ENCODE assay signal across 18 mouse cellular contexts in the genomic region with DNA sequence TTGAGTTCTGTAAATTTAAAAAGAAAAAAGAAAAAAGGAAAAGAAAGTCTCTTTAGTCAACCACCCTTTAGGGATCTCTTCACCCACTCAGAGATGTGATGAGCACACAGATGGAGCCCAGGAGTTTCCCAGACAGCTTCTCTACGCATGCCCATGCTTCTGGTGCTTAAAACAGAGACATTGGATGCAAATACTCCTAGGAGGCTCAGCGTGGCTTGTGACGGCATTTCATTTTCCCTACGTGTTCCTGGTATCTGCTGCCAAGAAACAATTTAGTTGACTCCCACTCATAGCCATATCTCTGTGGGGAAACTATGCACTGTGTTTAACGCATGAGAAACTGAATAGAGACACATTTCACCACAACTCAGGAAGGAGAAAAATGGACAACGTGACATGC.
DNase-seq lines count a peak whose midpoint lies in the region; ATAC-seq and TF ChIP-seq lines count a peak whose summit lies in the region.
"Had no signal": no experiment of that assay in that cellular context is flagged by ENCODE, and none has a peak within 500 bp of the region (broad histone marks: within the 10 kb centered on the region; RNA-seq: fewer than 3 reads in every experiment).

No protein-coding gene starts in this region.

- no peak overlapping the region for H3K27ac ChIP-seq in forebrain, postnatal 0 days (ENCODE audit: low read depth, low read length)
- no peak overlapping the region for H3K27ac ChIP-seq in forebrain, embryonic 15.5 days (replicated peaks)
- H3K27ac ChIP-seq: embryonic facial prominence, embryonic 10.5 days; hindbrain, embryonic 14.5 days; macrophage; stomach, embryonic 15.5 days had no signal

- H3K36me3 ChIP-seq in forebrain, postnatal 0 days (ENCODE audit: insufficient read depth) = no peaks in the 10 kb centered on the region
- H3K36me3 ChIP-seq in forebrain, embryonic 15.5 days = no peaks in the 10 kb centered on the region
- H3K36me3 ChIP-seq: embryonic facial prominence, embryonic 10.5 days; stomach, embryonic 15.5 days had no signal

- H3K4me3 ChIP-seq in forebrain, postnatal 0 days (ENCODE audit: low read depth, low read length) = no peak overlapping the region
- H3K4me3 ChIP-seq in forebrain, embryonic 15.5 days = no peak overlapping the region
- H3K4me3 ChIP-seq: embryonic facial prominence, embryonic 10.5 days; stomach, embryonic 15.5 days had no signal

- no peak overlapping the region for H3K9ac ChIP-seq in forebrain, postnatal 0 days
- no peak overlapping the region for H3K9ac ChIP-seq in forebrain, embryonic 15.5 days (replicated peaks)
- H3K9ac ChIP-seq: hindbrain, embryonic 14.5 days; liver, postnatal 0 days; stomach, embryonic 15.5 days had no signal

- 0 out of 2 replicates have a peak, but pooled peaks have one; percentile 14 for ATAC-seq in forebrain, postnatal 0 days
- no peak for ATAC-seq in forebrain, embryonic 15.5 days (replicated peaks)
- no peak for ATAC-seq in erythroblast, adult 5-6 weeks (replicated peaks; ENCODE audit: low FRiP score, poor library complexity, severe bottlenecking)
- ATAC-seq: liver, postnatal 0 days had no signal

- TF ChIP-seq CTCF in forebrain, postnatal 0 days (IDR thresholded peaks at IDR 0.05; ENCODE audit: low read depth) = no peak

- no peaks in the 10 kb centered on the region for H3K4me1 ChIP-seq in forebrain, postnatal 0 days (ENCODE audit: insufficient read depth)
- no peaks in the 10 kb centered on the region for H3K4me1 ChIP-seq in forebrain, embryonic 15.5 days
- H3K4me1 ChIP-seq: stomach, embryonic 15.5 days had no signal

- no peak for DNase-seq in forebrain, postnatal 0 days
- peak; percentile 68 to 85 for DNase-seq in frontal cortex, postnatal 36 days (ENCODE audit: low spot score in 2 of 2)
- DNase-seq in layer of hippocampus, postnatal 36 days = peak; percentile 37 to 53
- peak; percentile 74 to 86 for DNase-seq in right cerebral cortex, postnatal 10 days (ENCODE audit: low spot score in 2 of 2)
- DNase-seq in cerebellum, postnatal 4 days (ENCODE audit: low spot score in 2 of 2) = no peak
- DNase-seq in thymus, postnatal 4 days = no peak
- DNase-seq: cerebellum, postnatal 25 days; kidney, adult 11 months; kidney, postnatal 14 days; liver, postnatal 0 days; midbrain, embryonic 14.5 days; thymus, postnatal 25 days had no signal

- no peaks in the 10 kb centered on the region for H3K27me3 ChIP-seq in forebrain, postnatal 0 days (ENCODE audit: insufficient read depth, low read length)
- no peaks in the 10 kb centered on the region for H3K27me3 ChIP-seq in forebrain, embryonic 15.5 days
- H3K27me3 ChIP-seq: stomach, embryonic 15.5 days had no signal

- WGBS in forebrain, postnatal 0 days = 74% methylated on average over 6 of the region's 6 CpGs
- 85% methylated on average over 6 of the region's 6 CpGs for whole genome bisulfite sequencing in forebrain, embryonic 15.5 days

- no peaks in the 10 kb centered on the region for H3K9me3 ChIP-seq in forebrain, postnatal 0 days (ENCODE audit: low read length)
- H3K9me3 ChIP-seq in forebrain, embryonic 15.5 days = no peaks in the 10 kb centered on the region
- H3K9me3 ChIP-seq: embryonic facial prominence, embryonic 10.5 days; stomach, embryonic 15.5 days had no signal

- H3K4me2 ChIP-seq in forebrain, postnatal 0 days (ENCODE audit: low read depth) = no peak overlapping the region
- no peak overlapping the region for H3K4me2 ChIP-seq in forebrain, embryonic 15.5 days (replicated peaks)
- H3K4me2 ChIP-seq: hindbrain, embryonic 14.5 days; stomach, embryonic 15.5 days had no signal

Comparison
In these comparisons a context has a peak if more than half of its experiments do, and no peak if none do; other contexts are left out.
1. DNase-seq: peak in frontal cortex, postnatal 36 days (2 of 2), layer of hippocampus, postnatal 36 days (2 of 2) and right cerebral cortex, postnatal 10 days (2 of 2); none in forebrain, postnatal 0 days (single experiment), cerebellum, postnatal 4 days (0 of 2) and thymus, postnatal 4 days (single experiment).